Mouse (Mus musculus): ENCODE results near the gene Rhbdd2. TPM values are rescaled to one million over a fixed set of nuclear protein-coding genes. Genes with fewer than 3 reads are reported as not detected.
"Not testable (repeated sequence)": the region's sequence is repeated elsewhere in the genome, so short reads cannot be mapped to it uniquely, and the experiment has no call there.

The Rhbdd2 gene
- polyA plus RNA-seq, 1 experiment from 2014 or later: 55.9 TPM

DNA sequence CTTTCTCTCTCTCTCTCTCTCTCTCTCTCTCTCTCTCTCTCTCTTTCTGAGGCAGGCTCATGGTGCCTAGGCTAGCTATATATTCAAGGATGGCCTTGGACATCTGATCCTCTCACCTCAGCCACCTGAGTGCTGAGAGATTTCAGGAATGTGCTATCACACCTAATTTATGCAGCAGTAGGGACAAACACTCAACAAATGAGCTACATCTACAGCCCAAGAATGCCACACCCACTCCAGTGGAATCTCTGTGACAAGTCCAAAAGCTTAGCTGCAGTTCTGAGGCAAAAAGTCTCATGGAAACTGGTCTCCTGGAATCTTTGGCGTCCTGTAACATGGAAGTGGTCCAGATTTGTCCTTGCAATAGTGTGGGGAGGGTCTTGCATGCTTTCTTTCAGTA lies 24.8 kb upstream of the Rhbdd2 start:
- WGBS: 54% methylated on average over 1 of the region's 1 CpGs
- no peak for TF ChIP-seq CTCF (IDR thresholded peaks at IDR 0.05; ENCODE audit: low read depth)
- no peak overlapping the region for H3K9ac ChIP-seq (ENCODE audit: low read depth, low read length)
- H3K36me3 ChIP-seq (ENCODE audit: insufficient read depth, low read length): no peaks in the 10 kb centered on the region
- H3K4me2 ChIP-seq (ENCODE audit: low read length): no peak overlapping the region
- H3K27me3 ChIP-seq (ENCODE audit: insufficient read depth, low read length): no peaks in the 10 kb centered on the region
- DNase-seq (ENCODE audit: low spot score) (no peak), ATAC-seq (replicated peaks; ENCODE audit: low FRiP score, low read depth) (no peak)
- no peaks in the 10 kb centered on the region for H3K4me1 ChIP-seq (replicated peaks; ENCODE audit: insufficient read depth, low read length)
- no peaks in the 10 kb centered on the region for H3K9me3 ChIP-seq (replicated peaks; ENCODE audit: low read length)
- no peak overlapping the region for H3K4me3 ChIP-seq (replicated peaks; ENCODE audit: low read depth, low read length)
- no peak overlapping the region for H3K27ac ChIP-seq

GRCm38 (mm10) chr5:135609794-135610193 lies 22.6 kb upstream of the Rhbdd2 start:
- no peak for TF ChIP-seq CTCF (IDR thresholded peaks at IDR 0.05; ENCODE audit: low read depth)
- no peak overlapping the region for H3K4me3 ChIP-seq (replicated peaks; ENCODE audit: low read depth, low read length)
- ATAC-seq (replicated peaks; ENCODE audit: low FRiP score, low read depth): no peak
- no peaks in the 10 kb centered on the region for H3K27me3 ChIP-seq (ENCODE audit: insufficient read depth, low read length)
- no peak overlapping the region for H3K27ac ChIP-seq
- no peaks in the 10 kb centered on the region for H3K4me1 ChIP-seq (replicated peaks; ENCODE audit: insufficient read depth, low read length)
- H3K9ac ChIP-seq (ENCODE audit: low read depth, low read length): no peak overlapping the region
- no peaks in the 10 kb centered on the region for H3K36me3 ChIP-seq (ENCODE audit: insufficient read depth, low read length)
- DNase-seq (ENCODE audit: low spot score): no peak
- H3K4me2 ChIP-seq (ENCODE audit: low read length): no peak overlapping the region
- WGBS: 59% methylated on average over 4 of the region's 4 CpGs
- no peaks in the 10 kb centered on the region for H3K9me3 ChIP-seq (replicated peaks; ENCODE audit: low read length)

GRCm38 (mm10) chr5:135619741-135620140 lies 12.7 kb upstream of the Rhbdd2 start:
- not testable (repeated sequence) for ATAC-seq (replicated peaks; ENCODE audit: low FRiP score, low read depth); H3K9me3 ChIP-seq (replicated peaks; ENCODE audit: low read length); H3K36me3 ChIP-seq (ENCODE audit: insufficient read depth, low read length); H3K27ac ChIP-seq; H3K4me2 ChIP-seq (ENCODE audit: low read length); H3K27me3 ChIP-seq (ENCODE audit: insufficient read depth, low read length); H3K4me1 ChIP-seq (replicated peaks; ENCODE audit: insufficient read depth, low read length); H3K9ac ChIP-seq (ENCODE audit: low read depth, low read length); DNase-seq (ENCODE audit: low spot score); H3K4me3 ChIP-seq (replicated peaks; ENCODE audit: low read depth, low read length)
- 83% methylated on average over 10 of the region's 10 CpGs for WGBS

DNA sequence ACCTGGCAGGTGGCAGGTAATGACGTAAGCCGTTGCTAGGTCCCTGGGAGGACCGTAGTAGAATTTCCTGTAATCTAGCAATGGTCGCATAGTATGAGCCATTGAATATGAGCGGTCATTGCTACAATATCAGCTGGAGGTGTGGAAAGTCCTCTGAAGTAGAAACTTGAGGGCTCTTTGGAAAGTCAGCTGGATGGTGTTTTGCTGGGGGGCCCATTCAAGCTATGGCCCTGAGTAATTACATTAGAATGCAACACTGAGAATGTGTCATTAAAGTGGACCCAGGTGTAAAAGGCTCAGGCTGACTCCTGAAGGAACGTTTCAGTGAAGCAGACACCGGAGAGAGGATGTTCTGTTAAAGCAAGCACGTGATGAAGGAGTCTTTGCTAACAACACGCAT lies 11.9 kb upstream of the Rhbdd2 start:
- 88% methylated on average over 9 of the region's 9 CpGs for WGBS
- no peak for DNase-seq (ENCODE audit: low spot score)
- no peak overlapping the region for H3K27ac ChIP-seq

GRCm38 (mm10) chr5:135621725-135622124 lies 10.7 kb upstream of the Rhbdd2 start:
- Histone ChIP-seq H3K4me1 (replicated peaks; ENCODE audit: insufficient read depth, low read length) (no peaks in the 10 kb centered on the region), H3K9me3 (replicated peaks; ENCODE audit: low read length) (no peaks in the 10 kb centered on the region), H3K36me3 (ENCODE audit: insufficient read depth, low read length) (no peaks in the 10 kb centered on the region), H3K4me3 (replicated peaks; ENCODE audit: low read depth, low read length) (no peak overlapping the region), H3K9ac (ENCODE audit: low read depth, low read length) (no peak overlapping the region), H3K27me3 (ENCODE audit: insufficient read depth, low read length) (no peaks in the 10 kb centered on the region), H3K27ac (no peak overlapping the region), H3K4me2 (ENCODE audit: low read length) (no peak overlapping the region)
- DNase-seq (ENCODE audit: low spot score) (no peak), ATAC-seq (replicated peaks; ENCODE audit: low FRiP score, low read depth) (no peak)
- WGBS: 82% methylated on average over 10 of the region's 10 CpGs
- TF ChIP-seq CTCF (IDR thresholded peaks at IDR 0.05; ENCODE audit: low read depth): no peak

More for the DNA sequence above, 11.9 kb upstream of the Rhbdd2 start:
- Histone ChIP-seq H3K4me1 (replicated peaks; ENCODE audit: insufficient read depth, low read length) (no peaks in the 10 kb centered on the region), H3K36me3 (ENCODE audit: insufficient read depth, low read length) (no peaks in the 10 kb centered on the region), H3K27me3 (ENCODE audit: insufficient read depth, low read length) (no peaks in the 10 kb centered on the region), H3K4me3 (replicated peaks; ENCODE audit: low read depth, low read length) (no peak overlapping the region), H3K9ac (ENCODE audit: low read depth, low read length) (no peak overlapping the region), H3K4me2 (ENCODE audit: low read length) (no peak overlapping the region), H3K9me3 (replicated peaks; ENCODE audit: low read length) (no peaks in the 10 kb centered on the region)
- TF ChIP-seq CTCF (IDR thresholded peaks at IDR 0.05; ENCODE audit: low read depth): no peak
- ATAC-seq (replicated peaks; ENCODE audit: low FRiP score, low read depth): no peak

- TF ChIP-seq CTCF (IDR thresholded peaks at IDR 0.05; ENCODE audit: low read depth): no peak
- H3K27ac ChIP-seq: no peak overlapping the region
- no peaks in the 10 kb centered on the region for H3K9me3 ChIP-seq (replicated peaks; ENCODE audit: low read length)
- no peak for ATAC-seq (replicated peaks; ENCODE audit: low FRiP score, low read depth)
- H3K27me3 ChIP-seq (ENCODE audit: insufficient read depth, low read length): no peaks in the 10 kb centered on the region
- H3K4me2 ChIP-seq (ENCODE audit: low read length): no peak overlapping the region
- no peaks in the 10 kb centered on the region for H3K4me1 ChIP-seq (replicated peaks; ENCODE audit: insufficient read depth, low read length)
- DNase-seq (ENCODE audit: low spot score): no peak
- no peak overlapping the region for H3K9ac ChIP-seq (ENCODE audit: low read depth, low read length)
- no peaks in the 10 kb centered on the region for H3K36me3 ChIP-seq (ENCODE audit: insufficient read depth, low read length)
- H3K4me3 ChIP-seq (replicated peaks; ENCODE audit: low read depth, low read length): no peak overlapping the region
- 80% methylated on average over 18 of the region's 18 CpGs for WGBS
Measured at GRCm38 (mm10) chr5:135623006-135623563, 9.3 kb upstream of the Rhbdd2 start.

DNA sequence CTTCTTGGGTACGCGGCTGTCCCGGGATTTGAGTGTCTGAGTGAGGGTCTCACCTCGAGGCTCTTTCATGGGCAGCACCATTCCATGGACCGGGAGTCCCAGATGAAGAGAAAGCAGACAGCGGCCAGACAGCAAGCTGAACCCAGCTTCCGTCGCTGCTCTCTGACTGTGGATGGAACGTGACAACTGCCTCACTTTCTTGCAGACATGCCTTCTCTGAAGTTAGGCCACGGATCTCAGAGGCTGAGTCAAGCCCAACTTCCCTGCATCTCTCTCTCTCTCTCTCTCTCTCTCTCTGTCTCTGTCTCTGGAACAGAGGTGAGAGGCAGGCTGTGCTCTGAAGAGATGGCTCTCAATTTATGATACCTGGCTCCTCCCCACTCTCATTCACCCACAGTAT lies 3.5 kb upstream of the Rhbdd2 start:
- WGBS: 47% methylated on average over 10 of the region's 10 CpGs
- H3K4me1 ChIP-seq (replicated peaks; ENCODE audit: insufficient read depth, low read length): peaks cover 10% of the 10 kb centered on the region; the same call in 1 of the 2 replicates
- no peak overlapping the region for H3K9ac ChIP-seq (ENCODE audit: low read depth, low read length)
- no peak for DNase-seq (ENCODE audit: low spot score)
- no peak for ATAC-seq (replicated peaks; ENCODE audit: low FRiP score, low read depth)
- no peaks in the 10 kb centered on the region for H3K9me3 ChIP-seq (replicated peaks; ENCODE audit: low read length)
- no peak overlapping the region for H3K27ac ChIP-seq
- no peaks in the 10 kb centered on the region for H3K36me3 ChIP-seq (ENCODE audit: insufficient read depth, low read length)
- TF ChIP-seq CTCF (IDR thresholded peaks at IDR 0.05; ENCODE audit: low read depth): no peak
- H3K4me3 ChIP-seq (replicated peaks; ENCODE audit: low read depth, low read length): no peak overlapping the region
- H3K27me3 ChIP-seq (ENCODE audit: insufficient read depth, low read length): no peaks in the 10 kb centered on the region
- no peak overlapping the region for H3K4me2 ChIP-seq (ENCODE audit: low read length)

Measured in kidney, postnatal 0 days (tissue).